Mouse (Mus musculus) c-Kit-positive CD71-negative TER-119-negative erythroid progenitor cells, embryonic 14.5 days (primary cell): ENCODE results near the gene Ccdc186.
A peak's percentile ranks its signal among the peaks of the same experiment; 100 is the strongest.

Source experiments
- DNase-seq: peaks from one replicate; pipeline ENCODE4 v3.0.0-alpha.2; 2013; ENCODE audit warnings: low read depth

The Ccdc186 gene

GRCm38 (mm10) chr19:56821798-56822447 is at the start of gene Ccdc186:
Gene Ccdc186 (minus strand): TSS chr19:56822190.
- peak; percentile 84 for DNase-seq

DNA sequence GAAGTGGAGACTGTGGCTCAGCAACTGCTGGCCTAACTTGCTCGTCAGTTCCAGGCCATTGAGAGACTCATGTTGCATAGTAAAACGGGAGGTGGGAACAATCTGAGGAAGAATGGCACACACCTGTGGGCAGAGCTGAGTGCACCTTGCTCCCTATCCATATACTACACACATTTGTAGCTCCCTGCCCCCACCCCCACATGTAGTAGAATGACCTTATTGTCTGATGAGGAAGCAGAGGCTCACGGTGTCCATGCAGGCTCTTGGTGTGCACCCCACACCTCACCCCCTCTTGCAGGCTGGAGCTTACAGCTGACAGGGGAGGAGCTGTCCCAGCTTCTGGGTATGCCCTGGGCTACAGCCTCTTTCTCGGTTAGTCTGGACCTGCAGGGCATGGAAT is 45.7 kb upstream of the Ccdc186 start:
- no peak for DNase-seq

- no peak for DNase-seq
These were observed 34.5 kb upstream of the Ccdc186 start for GRCm38 (mm10) chr19:56856455-56856854.

DNA sequence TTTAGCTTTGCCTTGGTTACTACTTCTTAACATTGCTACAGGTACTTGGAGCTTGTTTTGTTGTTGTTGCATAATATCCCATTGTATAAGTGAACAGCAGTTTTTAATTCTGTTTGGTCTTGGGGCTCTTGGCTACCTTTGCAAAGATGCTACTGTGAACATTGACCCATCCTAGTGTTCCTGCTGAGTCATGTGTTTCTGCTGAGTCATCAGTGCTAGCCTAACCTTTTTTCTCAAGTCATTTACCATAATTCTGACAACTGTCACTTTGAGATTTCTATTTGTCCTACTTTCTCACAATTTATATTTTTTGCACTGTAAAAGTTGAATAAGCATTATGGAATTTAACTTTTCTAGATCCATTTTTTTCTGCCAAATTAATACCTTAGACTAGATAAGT is 30.6 kb upstream of the Ccdc186 start:
- DNase-seq, result no peak

- DNase-seq, result no peak
These were observed 21.0 kb upstream of the Ccdc186 start for GRCm38 (mm10) chr19:56842974-56843373.

DNA sequence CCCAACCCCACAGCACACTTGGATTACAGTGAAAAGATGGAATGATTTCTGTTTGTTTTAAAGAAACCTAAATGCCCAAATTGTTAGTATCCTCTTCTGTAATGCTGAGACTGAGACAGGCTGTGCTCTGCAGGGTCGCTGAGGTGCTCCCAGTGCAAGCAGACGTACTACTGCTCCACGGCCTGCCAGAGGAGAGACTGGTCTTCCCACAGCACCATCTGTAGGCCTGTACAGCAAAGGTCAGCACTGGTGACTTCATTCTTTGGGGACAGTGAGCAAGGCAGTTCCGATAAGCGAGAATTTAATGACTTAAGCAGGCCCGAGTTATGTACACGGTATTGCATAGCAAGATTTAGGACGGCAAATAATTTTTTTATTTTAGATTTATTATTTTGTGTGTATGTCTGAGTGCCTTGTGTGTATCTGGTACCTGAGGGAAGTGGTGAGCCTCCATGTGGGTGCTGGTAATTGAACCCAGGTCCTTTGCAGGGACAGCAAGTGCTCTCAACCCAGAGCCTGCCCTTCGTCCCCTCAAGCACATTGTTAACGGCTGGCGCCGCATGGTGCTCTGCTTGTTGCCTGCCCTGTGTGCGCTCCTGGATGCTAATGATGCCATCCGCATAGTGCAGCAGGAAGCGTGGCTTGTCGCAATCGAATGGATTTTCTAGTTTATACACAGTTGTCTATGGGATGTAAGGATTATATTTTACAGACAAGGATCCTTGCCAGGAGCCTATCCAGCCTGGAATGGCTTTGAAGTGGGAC is 17.1 kb upstream of the Ccdc186 start:
- no peak for DNase-seq

DNA sequence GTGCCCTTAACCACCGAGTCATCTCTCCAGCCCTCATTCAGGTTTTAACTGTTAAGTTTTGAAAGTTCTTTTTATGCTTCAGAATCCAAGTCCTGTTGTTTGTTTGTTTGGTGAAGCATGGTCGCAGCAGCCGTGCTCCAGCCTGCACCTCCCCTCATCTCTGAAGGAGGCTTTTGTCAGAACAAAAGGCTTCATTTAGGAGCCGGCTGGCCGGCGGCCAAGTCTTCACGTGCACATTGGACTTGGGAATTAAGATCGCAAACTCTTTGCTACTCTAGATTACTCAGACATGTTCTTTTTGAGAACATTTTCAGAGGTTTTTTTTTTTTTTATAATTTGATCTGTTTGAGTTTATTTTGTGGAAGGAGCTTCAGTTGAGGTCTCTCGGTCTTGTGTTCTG is 13.3 kb upstream of the Ccdc186 start:
- DNase-seq, result no peak

DNA sequence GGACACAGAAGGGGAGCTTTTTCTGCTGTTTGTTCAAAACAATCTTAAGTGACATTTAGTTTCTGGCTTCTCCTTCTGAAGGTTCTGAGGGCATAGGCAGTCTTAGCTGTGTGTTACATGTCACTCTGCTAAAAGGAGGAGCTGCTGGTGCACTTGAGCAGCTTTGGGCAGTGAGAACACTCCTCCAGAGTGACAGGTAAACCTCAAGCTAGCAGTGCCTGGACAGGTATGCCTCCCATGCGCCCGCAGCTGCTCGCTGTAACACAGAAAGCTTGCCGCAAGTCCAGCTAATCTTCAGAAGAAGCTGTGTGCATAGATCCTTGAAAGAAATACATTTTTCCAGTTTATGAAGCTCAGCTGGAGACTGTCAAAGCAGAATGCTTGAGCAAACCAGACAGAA is 8.2 kb upstream of the Ccdc186 start:
- no peak for DNase-seq

DNA sequence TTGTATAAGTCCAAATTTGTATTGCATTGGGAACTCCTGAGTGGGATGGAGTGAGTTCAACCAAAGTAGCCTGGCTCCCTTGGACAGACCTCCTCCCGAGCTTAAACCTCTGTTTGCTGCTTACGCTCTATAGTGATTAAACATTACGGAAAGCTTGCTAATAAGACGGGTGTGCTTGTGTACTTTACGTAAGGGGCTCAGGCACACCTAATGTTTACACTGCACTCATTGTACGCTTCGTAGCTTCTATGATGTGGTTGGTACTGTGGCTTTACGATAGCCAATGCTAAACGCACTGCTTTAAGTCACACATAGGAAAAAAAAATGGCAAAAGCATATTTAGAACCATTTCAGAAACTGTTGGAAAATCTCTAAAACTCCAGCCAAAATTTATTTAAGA is 7.3 kb upstream of the Ccdc186 start:
- DNase-seq, result no peak

GRCm38 (mm10) chr19:56828305-56828704 is 6.3 kb upstream of the Ccdc186 start:
- DNase-seq, result no peak

GRCm38 (mm10) chr19:56826047-56826631 is 4.1 kb upstream of the Ccdc186 start, which contains the start of gene Tdrd1:
Gene Tdrd1 (plus strand): TSS chr19:56826209.
- no peak for DNase-seq

GRCm38 (mm10) chr19:56822448-56822836 is 452 bp upstream of the Ccdc186 start:
- DNase-seq, result no peak

GRCm38 (mm10) chr19:56821040-56821797 is 771 bp downstream of the Ccdc186 start:
- no peak for DNase-seq

- no peak for DNase-seq
These were observed 4.0 kb downstream of the Ccdc186 start for GRCm38 (mm10) chr19:56817851-56818526.

DNA sequence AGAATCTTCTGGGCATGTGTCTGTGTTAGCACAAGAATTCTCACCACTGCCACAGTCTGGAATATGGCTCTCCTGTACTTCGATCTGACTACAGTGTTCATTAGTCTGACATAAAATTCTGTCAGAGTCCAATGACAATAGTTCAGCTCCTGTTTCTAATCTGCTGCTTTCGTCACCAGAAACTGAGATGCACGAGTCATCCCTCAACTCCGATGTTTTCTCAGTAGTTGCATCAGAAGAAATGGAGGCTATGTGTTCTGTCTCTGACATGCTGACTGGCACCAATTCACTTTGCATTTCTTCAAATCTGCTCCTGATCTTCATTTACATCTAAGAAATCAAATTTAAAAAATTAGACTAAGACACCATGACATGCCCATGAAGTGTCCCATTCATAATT is 8.6 kb downstream of the Ccdc186 start:
- no peak for DNase-seq

- DNase-seq, result peak; percentile 49
These were observed 10.4 kb downstream of the Ccdc186 start for GRCm38 (mm10) chr19:56811590-56811989.

DNA sequence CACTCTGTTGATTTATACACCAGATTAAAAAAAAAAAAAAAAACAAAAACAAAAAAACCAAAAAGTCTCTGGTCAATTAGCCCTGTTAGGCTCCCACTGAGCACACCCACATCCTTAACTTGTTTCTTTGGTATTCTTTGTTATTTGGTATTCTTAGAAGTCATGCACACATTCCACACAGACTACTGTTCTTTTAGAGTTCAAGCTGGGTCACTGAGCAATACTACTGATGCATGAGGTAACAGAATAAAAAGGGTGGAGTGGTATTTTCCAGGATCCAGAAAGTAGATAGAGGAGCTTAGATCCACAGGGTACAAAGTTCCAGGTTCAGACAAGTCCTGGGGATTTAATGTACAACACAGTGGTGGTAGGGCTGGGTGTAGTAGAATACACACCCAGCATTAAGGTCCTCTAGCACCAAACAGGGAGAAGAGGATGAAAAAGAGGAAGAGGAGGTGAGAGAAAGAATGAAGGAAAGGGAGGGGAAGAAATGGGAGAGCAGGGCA is 11.3 kb downstream of the Ccdc186 start:
- no peak for DNase-seq

DNA sequence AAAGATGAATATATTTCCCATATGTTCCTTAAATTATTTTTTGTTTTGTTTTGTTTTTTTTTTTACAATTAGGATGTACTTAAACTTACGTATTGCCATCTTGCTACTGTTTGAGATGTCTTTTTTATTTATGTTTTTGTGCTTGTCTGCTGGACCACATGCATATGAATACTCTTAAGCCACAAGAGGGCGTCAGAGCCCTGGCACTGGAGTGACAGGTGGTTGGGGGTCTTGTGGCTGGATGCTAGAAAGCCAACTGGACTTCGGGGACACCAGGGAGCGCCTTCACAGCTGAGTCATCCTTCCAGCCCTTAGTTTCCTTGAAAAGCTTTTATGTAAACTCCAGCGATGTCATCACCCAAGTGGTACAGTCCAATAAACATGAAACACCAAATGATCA is 13.2 kb downstream of the Ccdc186 start:
- DNase-seq, result no peak

GRCm38 (mm10) chr19:56807122-56807521 is 14.9 kb downstream of the Ccdc186 start:
- no peak for DNase-seq

DNA sequence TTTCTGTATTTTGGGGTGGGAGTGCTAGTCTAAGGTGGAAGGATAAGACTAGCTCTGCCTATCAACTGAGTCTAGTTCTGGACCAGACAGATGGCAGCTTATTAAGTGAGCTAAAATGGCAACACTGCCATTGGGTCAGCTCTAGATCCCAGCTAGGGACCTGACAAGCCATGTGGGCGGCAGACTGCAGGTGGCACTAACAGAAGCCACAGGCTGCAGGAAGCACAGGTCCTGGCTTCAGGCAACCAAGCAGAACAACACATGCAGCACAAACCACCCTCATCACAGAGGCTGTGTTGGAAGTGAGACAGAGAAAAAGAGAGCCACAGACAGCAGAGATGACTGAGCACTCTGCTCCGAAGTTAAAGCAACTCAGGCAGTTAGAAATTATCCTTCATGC is 16.6 kb downstream of the Ccdc186 start:
- DNase-seq, result no peak

- DNase-seq, result no peak
These were observed 19.6 kb downstream of the Ccdc186 start for GRCm38 (mm10) chr19:56802352-56802746.
